Mouse (Mus musculus) CD8-positive naive resting alpha-beta T cell, adult 2 months (primary cell): ENCODE results near the gene Gmfb.
"Not testable (repeated sequence)": the region's sequence is repeated elsewhere in the genome, so short reads cannot be mapped to it uniquely, and the experiment has no call there.

ENCODE experiments used
- DNase-seq, 2 experiments: peaks; one replicate each; pipeline ENCODE4 v3.0.0; 2022; ENCODE audit warnings: low read depth in 2 of 2, low spot score in 2 of 2

Gmfb gene

DNA sequence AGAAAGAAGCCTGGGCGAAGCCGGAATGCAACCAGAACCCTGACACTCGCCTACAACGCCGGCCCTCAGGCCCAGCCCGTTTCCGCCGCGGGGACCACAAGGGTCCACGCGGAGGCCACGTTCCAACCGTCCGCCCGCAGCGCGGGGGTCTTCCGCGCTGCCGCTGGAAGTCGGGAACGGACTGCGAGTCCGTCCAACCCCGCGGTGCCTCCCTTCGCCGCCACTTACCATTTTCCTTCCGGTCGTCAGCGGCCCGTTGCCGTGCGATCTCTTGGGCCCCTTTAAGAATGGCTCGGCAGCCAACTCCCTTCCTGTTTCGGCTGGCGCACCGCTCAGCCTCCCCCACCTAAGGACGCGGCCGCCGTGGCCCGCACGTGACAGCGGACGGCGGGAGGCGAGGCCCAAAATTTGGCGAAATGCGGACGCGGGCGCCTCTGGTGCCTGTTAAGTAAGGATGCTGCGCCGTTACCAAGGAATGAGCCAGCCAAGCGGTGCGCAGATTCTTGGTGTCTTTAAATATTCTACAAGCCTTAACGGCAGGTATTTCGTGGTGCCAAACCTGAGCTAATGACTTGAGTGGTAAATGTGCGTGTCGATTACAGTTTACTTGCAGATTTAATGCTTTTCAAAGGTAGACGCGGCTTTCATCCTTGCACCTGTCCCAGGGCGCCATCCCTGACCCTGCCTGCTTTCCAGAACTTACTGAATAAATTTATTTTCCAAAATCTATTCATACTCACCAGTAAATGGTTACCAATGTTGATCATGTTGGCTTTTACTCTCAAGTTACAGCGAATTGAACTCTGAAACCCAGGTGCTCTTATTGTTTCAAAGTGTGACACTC, at the start of gene Gmfb:
Gene Gmfb (minus strand): TSS at position 370 of the 844 bp plus-strand sequence.
- peak; percentile 93 to 94 for DNase-seq

GRCm38 (mm10) chr14:46862922-46863321, 40.9 kb upstream of the Gmfb start:
- DNase-seq = no peak

DNA sequence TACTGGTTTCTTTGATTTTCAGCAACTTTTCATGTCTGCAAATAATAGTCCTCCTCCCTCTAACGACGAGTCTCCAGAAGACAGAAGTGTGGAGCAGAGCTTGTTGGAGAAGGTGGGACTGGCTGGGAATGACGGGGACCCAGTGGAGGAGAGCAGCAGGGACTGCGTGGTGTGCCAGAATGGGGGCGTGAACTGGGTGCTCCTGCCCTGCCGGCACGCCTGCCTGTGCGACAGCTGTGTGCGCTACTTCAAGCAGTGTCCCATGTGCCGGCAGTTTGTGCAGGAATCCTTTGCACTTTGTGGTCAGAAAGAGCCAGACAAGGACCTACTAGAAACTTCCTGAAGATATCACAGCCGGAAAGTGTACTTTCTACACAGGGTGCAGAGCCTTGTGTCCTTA, 31.6 kb upstream of the Gmfb start:
- DNase-seq = no peak

- no peak for DNase-seq
Measured at GRCm38 (mm10) chr14:46849769-46850168, 27.7 kb upstream of the Gmfb start.

DNA sequence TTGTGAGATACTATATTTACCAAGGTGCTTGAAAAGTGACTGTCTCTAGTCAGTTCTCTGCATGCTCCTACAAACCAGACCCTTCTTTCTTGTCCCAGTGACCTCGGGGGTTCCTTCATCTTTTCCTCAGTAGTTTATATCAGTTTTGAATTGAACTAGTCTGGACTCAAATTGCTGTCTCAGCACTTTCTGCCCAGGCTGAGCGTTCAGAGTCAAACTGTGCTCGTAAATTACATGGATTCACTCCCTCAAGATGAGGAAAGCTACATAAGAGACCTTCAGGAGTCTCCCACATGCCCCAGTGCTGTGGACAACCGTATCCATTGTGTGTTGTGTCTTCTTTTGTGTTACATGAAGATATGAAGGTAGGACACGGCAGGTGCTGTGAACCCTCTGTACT, 26.7 kb upstream of the Gmfb start:
- DNase-seq = no peak

- no peak for DNase-seq
Measured at GRCm38 (mm10) chr14:46848063-46848590, 26.1 kb upstream of the Gmfb start.

GRCm38 (mm10) chr14:46845706-46846105, 23.7 kb upstream of the Gmfb start:
- DNase-seq = no peak

- no peak for DNase-seq
Measured at GRCm38 (mm10) chr14:46839326-46839725, 17.3 kb upstream of the Gmfb start.

- DNase-seq = no peak
Measured at GRCm38 (mm10) chr14:46832354-46833272, 10.6 kb upstream of the Gmfb start.

GRCm38 (mm10) chr14:46831837-46832333, 9.8 kb upstream of the Gmfb start, which contains the start of gene Cgrrf1:
Gene Cgrrf1 (plus strand): TSS chr14:46832125.
- peak; percentile 69 to 72 for DNase-seq

- DNase-seq = no peak
Measured at GRCm38 (mm10) chr14:46831295-46831694, 9.3 kb upstream of the Gmfb start.

DNA sequence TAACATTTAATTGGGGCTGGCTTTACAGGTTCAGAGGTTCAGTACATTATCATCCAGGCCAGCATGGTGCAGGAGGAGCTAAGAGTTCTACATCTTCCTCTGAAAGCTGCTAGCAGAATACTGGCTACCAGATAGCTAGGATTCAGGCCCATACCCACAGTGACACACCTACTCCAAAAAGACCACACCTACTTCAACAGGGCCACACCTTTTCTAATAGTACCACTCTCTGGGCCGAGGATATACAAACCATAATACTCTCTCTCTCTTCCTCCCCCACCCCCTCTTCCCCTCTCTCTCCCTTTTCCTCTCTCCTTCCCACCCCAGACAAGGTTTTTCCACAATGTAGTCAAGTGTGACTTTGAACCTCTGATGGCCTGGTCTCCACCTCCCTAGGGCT, 5.4 kb upstream of the Gmfb start:
- no peak for DNase-seq

DNA sequence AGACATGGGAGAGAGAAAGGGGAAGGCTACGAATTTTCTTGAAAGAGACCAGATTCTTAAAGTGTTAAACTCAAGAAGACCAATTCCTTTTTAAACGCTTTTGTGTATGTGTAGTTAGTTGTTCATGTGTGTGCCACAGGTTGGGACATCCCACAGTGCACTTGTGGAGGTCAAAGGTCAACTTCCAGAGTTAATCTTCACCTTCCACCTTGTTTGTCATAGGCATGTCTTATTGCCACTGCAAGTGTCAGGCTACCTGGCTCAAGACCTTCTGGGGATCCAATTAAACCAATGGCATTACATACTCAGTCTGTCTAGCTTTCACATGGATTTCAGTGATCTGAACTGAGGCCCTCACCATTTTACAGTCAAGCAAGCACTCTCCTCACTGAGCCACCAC, 2.0 kb upstream of the Gmfb start:
- no peak for DNase-seq

GRCm38 (mm10) chr14:46821271-46821872, 670 bp downstream of the Gmfb start:
- DNase-seq = no peak

DNA sequence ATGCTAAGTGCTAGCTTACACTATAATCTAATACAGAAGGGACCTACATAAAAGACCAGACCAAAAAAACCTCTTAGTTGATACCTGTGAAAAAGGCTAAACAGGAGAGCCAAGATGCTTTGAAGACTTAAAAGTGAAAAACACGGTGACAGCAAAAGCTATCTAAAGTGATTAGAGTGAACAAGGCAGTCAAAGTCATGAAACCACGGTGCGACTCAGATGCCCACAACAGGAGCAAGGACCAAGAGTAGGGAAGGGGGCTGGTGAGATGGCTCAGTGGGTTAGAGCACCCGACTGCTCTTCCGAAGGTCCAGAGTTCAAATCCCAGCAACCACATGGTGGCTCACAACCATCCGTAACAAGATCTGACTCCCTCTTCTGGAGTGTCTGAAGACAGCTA, 2.1 kb downstream of the Gmfb start:
- not testable (repeated sequence) for DNase-seq

GRCm38 (mm10) chr14:46818743-46819142, 3.3 kb downstream of the Gmfb start:
- no peak for DNase-seq

- no peak for DNase-seq
Measured at GRCm38 (mm10) chr14:46816916-46817622, 5.0 kb downstream of the Gmfb start.

- DNase-seq = no peak
Measured at GRCm38 (mm10) chr14:46815640-46816039, 6.4 kb downstream of the Gmfb start.

GRCm38 (mm10) chr14:46807927-46808326, 14.1 kb downstream of the Gmfb start:
- DNase-seq = no peak

DNA sequence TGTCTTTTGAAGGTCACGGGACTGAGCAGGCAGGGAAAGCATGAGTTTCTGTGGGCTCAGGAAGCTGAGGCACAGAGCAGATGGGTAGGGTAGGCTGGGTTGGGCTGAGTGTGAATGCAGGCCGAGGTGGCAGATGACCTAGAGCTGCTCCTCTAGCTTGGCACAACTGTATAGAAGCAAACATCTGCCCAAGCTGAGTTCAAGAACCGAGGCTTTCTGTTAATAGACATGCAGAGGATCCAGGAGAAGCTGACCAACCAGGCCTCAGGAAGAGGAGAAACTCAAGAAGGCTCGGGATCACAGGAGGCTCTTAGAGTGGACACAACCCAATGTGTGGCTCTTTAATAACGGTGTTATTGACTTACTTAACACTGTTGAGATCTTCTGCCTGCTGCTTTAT, 15.9 kb downstream of the Gmfb start:
- DNase-seq = no peak
